Mouse (Mus musculus): Measurements from ENCODE around the gene Agfg2.
"Not testable (repeated sequence)": the region's sequence is repeated elsewhere in the genome, so short reads cannot be mapped to it uniquely, and the experiment has no call there.

DNA sequence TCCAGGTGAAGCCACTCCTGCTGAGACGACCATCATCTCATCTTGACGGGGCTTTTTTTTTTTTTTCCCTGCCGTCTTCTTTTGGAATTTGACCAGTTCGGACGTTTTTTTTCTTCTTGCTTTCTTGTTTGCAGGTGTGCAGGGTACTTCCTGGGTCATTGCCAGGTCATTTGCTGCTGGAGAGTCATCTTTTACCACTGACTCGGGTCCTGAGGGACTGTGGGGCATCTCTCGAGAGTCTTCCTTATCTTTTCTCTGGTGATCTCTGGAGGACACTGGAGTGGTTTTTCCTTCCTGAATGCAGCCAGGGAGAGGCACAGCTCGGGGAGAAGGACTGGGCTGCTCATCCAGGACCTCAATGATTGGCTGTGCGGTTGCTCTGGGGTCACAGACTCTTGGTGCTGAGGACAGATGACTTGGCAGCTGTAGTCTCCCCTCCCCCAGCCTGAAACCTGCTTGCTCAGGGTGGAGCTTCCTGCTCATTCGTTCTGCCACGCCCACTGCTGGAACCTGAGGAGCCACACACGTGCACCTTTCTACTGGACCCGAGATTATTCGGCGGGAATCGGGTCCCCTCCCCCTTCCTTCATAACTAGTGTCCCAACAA is 36.1 kb upstream of the Agfg2 start:
- not testable (repeated sequence) for TF ChIP-seq POLR2A (IDR thresholded peaks at IDR 0.05; ENCODE audit: low read depth, low read length); CTCF (IDR thresholded peaks at IDR 0.05; ENCODE audit: extremely low read depth, insufficient read depth, insufficient read length, insufficient replicate concordance)
